Mouse (Mus musculus) kidney, postnatal 36 days (tissue): Measurements from ENCODE around the gene Ripply1.
A peak's percentile ranks its signal among the peaks of the same experiment; 100 is the strongest.

Source experiments
- DNase-seq, 2 experiments: peaks; one replicate each; pipeline ENCODE4 v3.0.0; 2021 to 2022; ENCODE audit warnings: mixed read lengths in 2 of 2

The Ripply1 gene

DNA sequence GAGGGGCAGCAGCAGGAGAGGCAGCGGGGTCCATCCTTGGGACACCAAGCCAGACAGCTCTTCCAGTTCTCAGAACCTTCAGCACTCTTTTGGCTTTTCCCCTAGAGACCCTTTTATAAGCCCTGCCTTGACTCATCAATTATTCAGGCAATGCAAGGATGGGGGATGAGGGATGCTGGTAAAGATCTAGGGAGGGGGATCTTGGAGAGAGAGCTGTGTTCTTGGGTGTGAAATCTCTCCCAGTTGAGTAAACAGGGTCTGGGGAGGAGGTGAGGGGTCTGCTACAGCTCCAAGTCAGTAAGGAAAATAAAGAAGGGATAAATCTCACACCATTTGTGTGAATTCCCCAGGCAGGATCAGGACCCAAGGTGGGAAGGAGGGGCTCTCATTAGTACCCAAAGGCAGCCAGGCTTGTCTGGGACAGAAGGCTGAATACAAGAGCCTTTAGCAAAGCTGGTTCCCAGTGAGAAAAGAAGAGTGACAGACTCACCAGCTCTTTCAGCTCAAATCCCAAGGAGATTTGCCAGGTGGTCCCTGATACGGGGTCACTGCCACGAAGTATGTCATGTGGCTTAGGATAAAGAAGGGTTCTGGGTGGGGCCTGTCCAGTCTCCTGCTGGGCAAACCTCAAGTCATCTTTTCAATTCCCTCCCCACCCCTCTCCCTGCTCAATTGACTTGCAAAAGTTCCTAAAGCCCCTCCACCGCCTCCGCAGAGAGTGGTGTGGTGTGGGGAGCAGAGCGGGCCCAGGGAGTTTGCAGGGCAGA lies at the start of gene Ripply1:
TSS of gene Ripply1 (minus strand) at position 76 of the 767 bp plus-strand sequence.
- DNase-seq: no peak

DNA sequence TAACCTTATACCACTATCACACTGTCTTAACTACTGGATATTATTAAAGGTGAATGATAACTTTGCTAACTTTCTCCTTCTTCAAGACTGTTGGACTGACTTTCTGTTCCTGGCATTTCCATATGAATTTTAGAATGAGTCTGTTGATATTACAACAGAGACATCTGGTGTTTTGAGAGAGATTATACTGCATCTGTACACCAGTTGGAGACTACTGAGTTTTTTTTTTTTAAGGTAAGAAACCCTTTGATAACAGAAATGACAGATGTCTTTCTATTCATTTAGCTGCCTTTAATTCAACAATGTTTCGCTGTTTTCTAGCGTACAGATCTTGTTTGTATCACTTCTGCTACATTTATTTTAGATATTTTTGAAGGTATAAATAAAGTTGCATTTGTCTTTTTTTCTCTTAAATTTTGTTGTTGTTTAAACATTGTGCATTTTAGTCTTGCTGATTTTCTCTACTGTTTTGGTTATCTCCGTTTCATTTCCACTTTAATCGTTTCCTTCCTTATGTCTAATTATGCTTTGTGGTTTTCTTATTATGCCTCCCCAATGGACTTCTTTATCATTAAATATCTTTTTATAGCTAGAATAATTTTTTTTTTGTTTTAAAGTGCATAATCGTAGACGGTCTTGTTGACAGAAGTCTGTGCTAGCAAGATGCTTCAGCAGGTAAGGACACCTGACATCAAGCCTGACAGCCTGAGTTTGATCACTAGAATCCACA lies 46.4 kb upstream of the Ripply1 start:
- DNase-seq: no peak

DNA sequence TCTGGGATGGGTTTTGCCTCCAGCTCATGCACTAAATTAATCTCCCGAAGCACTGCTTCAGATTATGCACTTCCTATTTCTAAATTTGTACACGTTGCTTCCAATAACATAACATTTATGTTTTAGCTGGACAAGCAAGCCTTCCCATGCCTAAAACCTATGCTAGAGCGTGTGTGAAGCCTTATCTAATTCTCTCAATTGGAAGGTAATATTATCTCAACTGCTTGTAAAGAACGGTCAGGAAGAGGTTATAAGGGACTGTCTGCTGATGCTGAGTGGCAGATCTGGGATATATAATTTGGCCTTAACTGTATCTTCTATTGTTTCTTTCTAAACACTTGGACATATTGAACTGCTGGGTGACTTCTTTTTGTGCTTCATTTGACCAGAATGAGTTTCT lies 44.8 kb upstream of the Ripply1 start:
- no peak for DNase-seq

DNA sequence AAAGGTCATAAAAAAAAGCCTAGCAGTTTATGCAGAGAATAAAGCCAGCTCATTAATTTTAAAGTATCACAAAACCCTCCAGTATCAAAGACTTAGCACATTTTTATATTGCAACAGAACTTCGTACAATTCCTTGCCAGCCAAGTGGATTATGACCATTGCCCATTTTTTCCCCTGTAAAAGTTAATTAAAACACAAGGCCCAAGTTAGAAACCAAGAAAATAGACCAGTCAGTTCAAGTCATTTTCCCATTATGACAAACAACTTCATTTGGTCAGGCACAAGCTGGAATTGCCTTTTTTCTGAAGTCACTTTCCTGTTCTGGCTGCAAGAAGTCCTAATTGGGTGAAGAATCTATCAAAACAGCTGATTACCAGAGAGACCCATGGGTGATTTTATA lies 43.2 kb upstream of the Ripply1 start:
- DNase-seq: no peak

DNA sequence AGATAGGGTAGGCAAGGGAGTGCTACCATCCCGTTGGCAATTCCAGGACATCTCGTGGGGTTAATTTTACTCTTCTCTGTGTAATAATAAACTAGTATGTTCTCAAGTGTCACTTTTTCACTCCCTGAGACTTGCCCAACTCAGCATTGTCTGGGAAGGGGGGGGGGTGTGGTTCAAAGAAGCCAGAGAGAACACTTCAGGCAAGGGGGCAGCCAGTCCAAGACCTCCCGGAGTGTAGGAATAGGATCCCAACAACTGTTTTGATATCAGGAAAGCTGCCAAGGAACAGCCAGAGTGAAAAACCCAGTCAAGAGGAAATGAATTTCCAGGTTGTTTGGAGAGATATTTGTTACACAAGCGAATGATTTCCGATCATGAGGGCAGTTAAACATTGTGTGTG lies 33.0 kb upstream of the Ripply1 start:
- DNase-seq: peak; percentile 61 to 81

DNA sequence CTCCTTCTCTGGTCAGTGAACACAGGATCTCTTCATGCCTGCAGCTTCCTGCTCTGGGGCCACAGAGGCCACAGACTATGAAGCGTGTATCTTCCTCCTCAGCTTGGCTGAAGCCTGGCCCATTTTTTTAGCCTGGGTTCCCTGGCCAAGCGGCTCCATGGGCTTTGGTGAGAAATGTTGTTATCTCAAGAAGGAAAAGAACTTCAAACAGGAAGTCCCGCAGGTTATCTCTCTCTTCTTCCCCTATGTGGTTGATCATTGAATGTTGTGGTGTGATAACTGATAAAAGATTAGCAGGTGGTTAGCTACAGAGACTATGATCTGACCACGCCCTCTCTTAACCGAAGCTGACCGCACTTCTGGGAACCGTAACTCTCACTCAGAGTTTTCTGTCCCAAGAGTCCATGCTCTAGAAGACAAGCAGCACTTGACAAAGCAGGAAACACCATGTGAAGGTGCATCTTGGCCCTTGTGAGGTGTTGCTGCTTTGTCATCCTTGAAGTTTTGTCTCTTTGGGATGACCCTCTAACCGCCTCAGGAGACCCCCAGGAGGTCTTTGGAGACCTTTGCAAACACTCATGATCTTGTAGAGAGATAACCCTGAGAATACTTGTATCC lies 32.0 kb upstream of the Ripply1 start:
- peak in 1 of 2 experiments; percentile 15 for DNase-seq

DNA sequence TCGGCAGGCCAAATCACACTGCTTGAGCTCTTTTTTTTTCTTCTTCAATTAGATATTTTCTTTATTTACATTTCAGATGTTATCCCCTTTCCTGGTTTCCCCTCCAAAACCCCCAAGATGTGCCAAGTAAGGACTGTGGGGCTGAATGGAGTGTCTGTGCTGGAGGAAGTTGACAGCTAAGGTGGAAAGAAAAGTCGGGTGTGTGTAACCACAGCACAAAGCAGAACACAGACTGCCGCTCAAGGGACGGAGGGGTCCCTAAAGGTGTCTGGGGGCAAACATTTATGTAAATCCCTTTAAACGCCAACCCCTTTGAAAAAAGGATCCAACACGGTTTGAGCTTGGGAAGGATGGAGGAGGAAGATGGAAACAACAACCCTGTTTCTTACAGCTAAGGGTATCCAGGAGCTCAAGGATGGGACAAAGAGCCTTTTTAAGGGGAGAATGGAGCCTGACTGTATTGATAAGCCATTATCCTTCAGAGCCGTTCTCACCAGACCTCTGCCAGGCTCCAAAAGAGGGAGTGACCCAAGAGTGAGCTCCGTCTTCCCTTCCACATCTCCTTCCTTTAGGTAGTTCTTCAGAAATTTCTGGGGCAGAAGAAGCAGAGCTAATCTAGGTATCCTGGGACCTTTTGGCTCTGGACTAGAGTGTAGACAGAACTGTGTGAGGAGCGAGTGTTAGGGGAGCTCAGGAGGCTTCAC lies 31.3 kb upstream of the Ripply1 start:
- DNase-seq: no peak

DNA sequence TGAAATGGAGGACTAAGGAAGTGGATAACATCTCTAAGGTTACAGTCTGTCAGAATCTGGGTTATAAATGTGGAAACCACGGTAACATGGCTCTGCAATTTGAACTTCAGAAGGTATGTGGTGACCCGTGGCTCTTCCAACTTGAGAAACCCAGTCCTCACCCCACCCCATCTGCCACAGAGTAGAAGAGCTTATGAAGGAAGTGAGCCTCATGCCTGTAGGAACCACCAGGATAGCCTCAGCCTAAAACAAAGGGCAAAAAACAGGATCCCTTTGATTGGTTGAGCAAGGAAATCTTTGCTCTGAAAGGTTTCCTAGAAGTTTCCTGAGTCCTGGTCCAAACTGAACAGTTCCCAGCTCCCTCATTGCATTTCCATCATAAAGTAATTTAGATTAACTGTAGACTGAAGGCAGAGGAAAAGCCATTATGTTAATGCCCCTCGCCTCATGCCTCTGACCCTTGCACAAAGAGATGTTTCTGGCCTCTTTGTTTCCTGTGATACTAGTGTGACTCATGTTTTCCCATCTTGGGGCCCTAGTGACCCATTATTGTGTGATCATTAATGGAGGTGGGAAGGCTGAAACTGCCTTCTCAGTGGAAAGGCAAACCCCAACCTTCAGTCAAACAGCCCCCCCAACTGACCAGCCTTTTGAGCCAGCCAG lies 30.6 kb upstream of the Ripply1 start:
- peak in 1 of 2 experiments; percentile 32 for DNase-seq

DNA sequence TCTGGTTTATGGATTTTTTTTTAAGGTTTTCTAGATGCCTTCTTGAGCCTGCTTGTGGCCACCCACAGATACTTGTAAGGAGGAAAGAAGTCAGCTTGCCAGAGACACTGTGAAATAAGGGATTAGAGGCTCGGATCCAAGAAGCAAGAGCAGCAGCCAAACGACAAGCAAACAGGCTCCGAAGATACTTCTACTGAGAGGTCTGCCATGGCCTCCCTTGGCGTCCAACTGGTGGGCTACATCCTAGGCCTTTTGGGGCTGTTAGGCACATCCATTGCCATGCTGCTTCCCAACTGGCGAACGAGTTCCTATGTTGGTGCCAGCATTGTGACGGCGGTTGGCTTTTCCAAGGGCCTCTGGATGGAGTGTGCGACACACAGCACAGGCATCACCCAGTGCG lies 26.3 kb upstream of the Ripply1 start:
- no peak for DNase-seq

DNA sequence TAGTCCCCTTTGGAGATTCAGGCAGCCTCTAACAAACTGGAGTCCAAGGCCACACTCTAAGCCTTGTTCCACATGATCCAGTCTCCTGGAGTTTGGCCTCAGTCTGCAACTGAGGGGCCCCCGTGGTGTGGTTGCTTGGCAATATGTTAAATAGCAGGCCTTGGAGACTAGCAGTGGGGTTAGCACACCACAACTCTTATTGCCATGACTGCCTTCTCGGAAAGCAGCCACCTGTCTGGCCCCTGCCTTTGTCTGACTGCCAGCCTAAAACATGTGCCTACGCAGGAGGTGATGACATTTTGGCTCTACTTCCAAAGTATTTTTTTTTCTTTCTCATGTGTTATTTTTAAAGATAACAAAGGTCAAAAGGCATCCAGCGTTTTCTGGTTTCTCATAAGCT lies 25.9 kb upstream of the Ripply1 start:
- DNase-seq: peak; percentile 63 to 75

DNA sequence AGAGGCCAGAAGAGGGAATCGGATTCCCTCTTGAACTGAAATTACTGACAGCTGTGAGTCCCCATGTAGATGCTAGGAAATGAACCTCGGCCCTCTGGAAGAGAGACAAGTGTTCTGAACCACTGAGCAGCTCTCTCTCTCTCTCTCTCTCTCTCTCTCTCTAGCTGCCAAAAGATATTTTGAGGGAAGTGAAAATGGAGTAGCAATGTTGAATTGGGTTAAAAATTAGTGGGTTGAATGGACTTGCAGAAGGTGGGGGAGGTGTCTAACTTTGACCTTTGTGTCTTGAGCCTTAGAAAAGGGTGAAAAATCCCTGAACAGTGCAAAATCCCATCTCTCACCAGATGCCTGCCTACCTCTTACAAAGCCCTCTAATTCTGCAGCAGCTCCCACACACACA lies 25.2 kb upstream of the Ripply1 start:
- DNase-seq: peak; percentile 46 to 67

DNA sequence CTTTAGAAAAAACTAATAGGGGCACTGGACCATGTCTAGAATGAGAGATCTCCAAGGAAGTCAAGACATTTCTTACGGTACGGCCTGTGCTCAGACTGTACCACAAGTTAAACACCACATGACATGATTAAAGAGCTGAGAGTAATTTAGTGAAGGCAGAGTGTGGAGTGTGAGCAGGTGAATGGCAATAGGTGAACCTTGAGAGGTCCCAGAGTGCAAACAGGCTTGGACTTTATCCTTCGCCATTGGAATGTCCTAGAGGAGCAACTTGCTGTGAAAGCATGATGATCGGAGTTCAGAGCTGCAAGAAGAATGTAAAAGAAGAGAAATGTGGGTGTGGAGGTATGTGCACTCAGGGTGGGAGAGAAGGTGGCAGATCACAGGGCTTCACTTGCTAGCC lies 23.8 kb upstream of the Ripply1 start:
- peak in 1 of 2 experiments; percentile 73 for DNase-seq

DNA sequence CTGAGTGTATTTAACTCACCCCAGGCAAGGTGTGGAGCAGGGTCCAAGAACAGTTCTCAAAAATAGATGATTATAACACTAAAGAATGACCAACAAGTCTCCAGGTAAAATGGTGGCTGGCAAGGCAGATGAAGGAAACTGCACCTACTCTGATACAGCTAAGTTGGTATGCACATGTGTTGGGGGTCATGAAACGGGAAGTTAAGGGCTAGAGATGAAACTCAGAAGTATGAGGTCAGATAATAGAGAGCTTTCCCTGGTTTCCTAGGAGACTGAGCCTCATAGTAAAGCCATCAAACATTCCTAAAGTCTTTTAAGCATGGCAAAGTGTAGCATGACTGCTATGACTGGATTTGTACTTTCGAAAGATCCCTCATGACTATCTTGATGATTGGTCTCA lies 20.9 kb upstream of the Ripply1 start:
- no peak for DNase-seq

DNA sequence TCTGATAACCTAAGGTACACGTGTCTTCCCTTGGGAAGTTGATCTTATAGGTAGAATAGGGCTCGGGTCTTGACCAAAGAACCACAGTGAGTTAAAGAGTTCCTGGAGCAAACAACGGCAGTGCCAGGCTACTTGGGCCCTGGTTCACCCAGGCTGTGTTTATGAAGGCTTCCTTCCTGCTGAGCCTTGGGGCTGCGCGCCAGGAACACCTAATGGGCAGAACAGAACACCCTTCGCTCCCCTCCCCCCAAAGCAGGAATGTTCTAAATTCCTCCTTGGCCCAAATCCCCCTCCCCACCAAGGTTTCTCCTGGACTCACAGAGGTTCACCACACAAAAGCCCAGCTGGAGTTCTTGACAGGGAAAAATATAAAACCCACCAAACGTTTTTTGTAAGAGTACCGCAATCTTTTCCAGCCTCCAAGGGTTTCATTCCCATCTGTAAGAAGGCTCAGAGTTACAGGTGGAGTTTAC lies 18.3 kb upstream of the Ripply1 start, which contains the start of gene Cldn2:
TSS of gene Cldn2 (plus strand) at position 423 of the 473 bp plus-strand sequence.
- DNase-seq: peak in 1 of 2 experiments; percentile 62

DNA sequence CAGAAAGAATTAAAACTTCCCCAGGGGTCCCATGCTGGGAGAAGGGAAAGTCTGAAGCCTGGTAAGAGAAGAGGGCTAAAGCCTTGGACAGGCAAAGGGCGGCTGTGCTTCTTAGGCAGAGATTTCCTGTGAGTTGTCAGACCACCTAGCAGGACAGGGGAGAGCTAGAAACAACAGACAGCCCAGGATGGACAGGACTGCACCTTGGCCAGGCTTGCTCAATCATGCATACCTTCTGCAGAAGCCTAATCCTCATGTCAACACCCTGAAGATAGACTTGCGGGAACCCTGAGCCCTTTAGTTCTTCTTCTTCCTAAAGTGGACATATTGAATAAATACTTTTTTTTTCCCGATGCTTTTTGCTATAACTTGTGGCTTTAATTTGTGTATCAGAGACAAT lies 17.8 kb upstream of the Ripply1 start:
- peak in 1 of 2 experiments; percentile 40 for DNase-seq

DNA sequence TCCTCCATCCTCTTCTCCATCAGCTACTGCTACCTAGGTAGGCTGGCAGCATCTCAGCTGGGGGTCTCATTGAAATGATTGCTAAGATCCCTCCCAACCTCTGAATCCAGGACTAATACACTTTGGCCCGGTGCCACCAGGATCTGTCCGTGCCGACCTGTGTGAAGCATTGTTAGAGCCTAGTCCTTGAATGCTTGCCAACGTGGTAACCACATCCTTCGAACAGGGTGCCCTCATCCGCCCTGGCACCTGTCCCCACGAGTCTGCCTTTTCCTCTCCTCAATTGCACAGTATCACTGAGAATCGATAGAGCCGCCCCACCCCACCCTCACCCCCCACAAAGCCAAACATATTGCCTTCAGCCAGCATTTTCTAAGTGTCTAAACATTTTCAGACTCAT lies 15.7 kb upstream of the Ripply1 start:
- DNase-seq: peak in 1 of 2 experiments; percentile 60

DNA sequence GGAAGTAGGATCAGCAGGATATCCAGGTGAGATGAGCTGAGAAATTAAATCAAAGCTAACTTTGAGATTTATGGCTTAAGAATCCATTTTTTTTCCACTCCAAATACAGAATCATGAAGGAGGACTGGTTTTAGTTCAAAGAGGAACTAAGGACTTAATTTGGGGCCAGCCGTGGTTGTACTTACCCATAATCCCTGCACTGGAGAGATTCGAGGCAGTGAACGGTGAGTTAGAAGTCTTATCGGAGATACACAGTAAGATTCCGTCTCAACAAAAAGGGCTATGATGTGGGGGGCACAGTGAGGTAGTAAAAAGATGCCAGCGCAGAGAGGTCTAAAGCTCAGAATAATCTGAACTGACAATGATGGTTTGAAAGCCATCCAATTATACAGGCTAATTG lies 13.9 kb upstream of the Ripply1 start:
- no peak for DNase-seq

DNA sequence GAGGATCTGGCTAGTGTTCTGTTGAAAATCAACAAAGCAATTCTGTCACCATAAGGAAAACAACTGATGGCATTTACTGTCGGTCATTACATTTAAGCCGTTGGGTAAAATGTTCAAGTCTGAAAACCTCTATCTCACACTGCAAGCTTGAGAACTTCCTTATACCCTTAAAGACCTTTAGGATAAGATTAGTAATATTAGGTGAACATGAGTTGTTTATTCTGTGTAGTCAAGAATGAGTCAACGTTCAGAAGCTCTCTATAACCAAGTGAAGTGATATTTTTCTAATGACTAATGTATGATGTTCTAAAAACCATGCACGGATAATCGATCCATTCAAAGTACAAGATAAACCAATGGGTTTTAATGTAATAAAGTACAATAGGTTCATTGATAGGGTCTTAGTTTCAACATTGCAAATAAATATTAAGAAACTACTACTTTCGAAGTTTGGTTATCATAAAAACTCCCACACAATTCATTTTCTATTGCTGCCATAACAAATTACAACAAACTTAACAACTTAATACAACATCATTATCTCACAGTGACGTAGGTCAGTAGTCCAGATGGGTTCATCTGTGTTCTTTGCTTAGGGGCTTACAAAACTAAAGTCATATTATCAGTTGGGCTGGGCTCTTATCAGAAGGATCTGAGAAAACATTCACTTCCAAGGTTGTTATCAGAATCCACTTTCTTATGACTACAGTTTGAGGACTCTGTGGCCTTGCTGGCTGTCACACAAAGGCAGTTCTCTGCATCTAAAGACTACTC lies 12.1 kb upstream of the Ripply1 start:
- DNase-seq: no peak

DNA sequence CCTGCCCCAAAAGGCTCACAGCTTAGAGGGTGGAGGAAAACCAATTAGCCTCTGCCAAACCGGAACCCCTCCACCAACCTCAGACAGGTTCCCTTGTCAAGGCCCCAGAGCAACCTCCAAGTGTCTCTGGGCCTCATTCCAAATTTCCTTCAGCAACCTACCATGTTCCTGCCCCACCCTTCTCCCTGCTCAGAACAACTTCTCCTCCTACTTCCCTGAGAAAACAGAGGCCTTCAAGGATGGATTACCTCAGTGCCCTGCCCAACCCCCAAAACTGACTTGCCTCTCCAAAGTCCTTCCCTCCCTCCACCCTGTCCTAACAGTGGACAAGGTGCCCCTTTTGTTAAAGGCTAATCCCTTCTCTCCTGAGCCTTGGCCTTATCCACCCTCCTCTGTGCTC lies 3.6 kb upstream of the Ripply1 start:
- DNase-seq: peak; percentile 67 to 69

DNA sequence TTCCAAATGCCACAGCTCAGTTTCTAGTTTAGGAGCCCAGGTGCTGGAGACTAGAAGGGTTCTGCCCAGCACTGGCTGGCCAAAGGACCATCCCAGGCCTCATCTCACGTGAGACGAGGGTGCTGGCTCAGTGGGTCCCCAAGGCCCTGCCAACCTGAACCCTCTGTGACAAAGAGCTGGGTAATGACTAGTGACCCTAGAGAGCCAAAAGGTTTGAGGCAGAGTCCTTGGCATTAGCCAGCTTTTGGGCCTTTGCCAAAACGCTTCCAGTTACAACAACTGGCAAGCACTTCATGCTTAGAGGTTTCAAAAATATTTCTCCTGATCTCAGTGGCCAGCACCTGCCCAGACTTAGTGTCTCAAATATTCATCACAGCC lies 881 bp upstream of the Ripply1 start:
- peak; percentile 59 to 76 for DNase-seq

DNA sequence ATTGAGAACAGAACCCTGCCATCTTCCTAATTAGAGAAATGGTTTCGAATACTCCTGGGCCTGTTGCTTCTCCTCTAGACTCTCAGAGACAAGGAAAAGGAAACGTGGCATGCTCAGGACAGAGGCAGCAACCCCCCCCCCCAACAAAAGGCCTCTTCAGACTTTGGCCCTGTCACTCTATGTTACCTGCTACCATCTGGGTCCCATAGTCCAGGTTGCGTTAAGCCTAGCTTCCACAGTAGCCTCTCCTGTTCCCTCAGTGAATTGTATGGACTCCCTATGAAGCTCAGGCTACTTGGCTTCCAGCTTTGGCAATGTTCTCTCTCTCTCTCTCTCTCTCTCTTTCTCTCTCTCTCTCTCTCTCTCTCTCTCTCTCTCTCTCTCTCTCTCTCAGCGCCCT lies 590 bp downstream of the Ripply1 start:
- DNase-seq: no peak

DNA sequence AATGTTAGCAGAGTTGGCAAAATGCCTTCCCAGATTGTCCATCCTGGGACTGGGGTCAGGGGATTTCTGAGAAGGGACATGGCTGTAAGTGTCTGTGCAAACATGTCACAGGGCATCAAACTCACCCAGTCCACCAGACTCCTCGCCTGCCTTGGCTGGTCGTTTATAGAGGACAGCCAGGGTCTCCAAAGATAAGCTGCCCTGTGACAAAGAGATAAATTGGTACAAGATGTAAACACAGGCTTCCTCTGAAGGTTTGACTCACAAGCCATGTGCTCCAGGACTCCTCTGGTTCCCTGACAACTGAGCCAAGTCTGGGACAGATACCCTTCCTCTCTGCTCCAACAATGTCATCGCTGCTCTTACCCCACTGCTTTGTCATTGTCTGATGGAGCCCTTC lies 1.2 kb downstream of the Ripply1 start:
- DNase-seq: no peak
